ENCODE assay signal across 19 mouse cellular contexts in the genomic region with DNA sequence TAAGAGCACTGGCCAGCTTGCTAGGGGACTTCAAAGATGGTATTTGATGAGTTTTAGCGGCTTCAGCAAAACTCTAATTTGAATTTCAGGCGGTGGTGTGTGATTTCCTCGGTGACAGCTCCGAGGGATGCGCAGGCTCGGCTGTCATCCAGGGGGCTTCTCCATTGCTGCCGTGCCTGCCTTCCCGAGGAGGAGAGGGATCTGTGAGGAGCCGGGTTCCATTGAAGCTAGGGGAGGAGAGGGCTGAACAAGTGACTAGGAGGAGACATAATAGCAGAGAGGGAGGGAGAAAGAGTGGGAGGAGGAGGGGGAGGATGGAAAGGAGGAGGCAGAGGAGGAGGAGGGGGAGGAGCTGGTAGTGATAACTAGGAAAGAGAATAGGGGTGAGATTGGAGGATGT. TPM values are rescaled to one million over a fixed set of nuclear protein-coding genes. Genes with fewer than 3 reads are reported as not detected.
DNase-seq lines count a peak whose midpoint lies in the region; ATAC-seq and TF ChIP-seq lines count a peak whose summit lies in the region.
"Had no signal": no experiment of that assay in that cellular context is flagged by ENCODE, and none has a peak within 500 bp of the region (broad histone marks: within the 10 kb centered on the region; RNA-seq: fewer than 3 reads in every experiment).

No protein-coding gene starts in this region.

- peak overlapping the region; percentile 10; the same call in 1 of the 2 replicates for H3K4me3 ChIP-seq in midbrain, embryonic 10.5 days
- no peak overlapping the region for H3K4me3 ChIP-seq in midbrain, postnatal 0 days (ENCODE audit: low read depth, low read length)
- no peak overlapping the region for H3K4me3 ChIP-seq in forebrain, embryonic 13.5 days
- no peak overlapping the region for H3K4me3 ChIP-seq in hindbrain, embryonic 16.5 days (ENCODE audit: low read length)
- no peak overlapping the region for H3K4me3 ChIP-seq in midbrain, embryonic 16.5 days (ENCODE audit: low read depth, low read length)
- H3K4me3 ChIP-seq: embryonic facial prominence, embryonic 10.5 days; heart, embryonic 12.5 days had no signal

- TF ChIP-seq CTCF in midbrain, postnatal 0 days (IDR thresholded peaks at IDR 0.05) = no peak

- no peak for DNase-seq in midbrain, embryonic 10.5 days (ENCODE audit: low spot score)
- no peak for DNase-seq in midbrain, postnatal 0 days (ENCODE audit: low spot score)
- no peak for DNase-seq in left cerebral cortex, adult 8-10 months (ENCODE audit: low spot score in 2 of 2)
- no peak for DNase-seq in gastrocnemius, adult 8-10 months (ENCODE audit: low spot score in 2 of 2)
- DNase-seq: adrenal gland, postnatal 36 days; cerebellum, adult 2 months; gastrocnemius, postnatal 10 days; heart, adult 11 months; heart, postnatal 14 days; kidney, postnatal 25 days; lung, embryonic 14.5 days; lung, postnatal 4 days had no signal

- H3K4me1 ChIP-seq in midbrain, embryonic 10.5 days = peaks cover 89% of the 10 kb centered on the region
- peaks cover 6% of the 10 kb centered on the region for H3K4me1 ChIP-seq in midbrain, postnatal 0 days (ENCODE audit: insufficient read depth, low read length)
- H3K4me1 ChIP-seq in forebrain, embryonic 13.5 days = peaks cover 53% of the 10 kb centered on the region
- peaks cover 15% of the 10 kb centered on the region for H3K4me1 ChIP-seq in hindbrain, embryonic 16.5 days (ENCODE audit: control insufficient read depth, insufficient read depth, low read depth, low read length)
- H3K4me1 ChIP-seq in midbrain, embryonic 16.5 days (ENCODE audit: control insufficient read depth, insufficient read depth, low read length) = peaks cover 29% of the 10 kb centered on the region
- H3K4me1 ChIP-seq: heart, embryonic 12.5 days had no signal

- no peak overlapping the region for H3K9ac ChIP-seq in midbrain, postnatal 0 days (replicated peaks; ENCODE audit: low read length, poor library complexity, severe bottlenecking)
- no peak overlapping the region for H3K9ac ChIP-seq in forebrain, embryonic 13.5 days
- H3K9ac ChIP-seq in hindbrain, embryonic 16.5 days (ENCODE audit: low read depth, low read length) = no peak overlapping the region
- H3K9ac ChIP-seq in midbrain, embryonic 16.5 days (ENCODE audit: low read depth, low read length) = 0 out of 2 replicates have a peak overlapping the region, but pooled peaks have one; percentile 1
- H3K9ac ChIP-seq: heart, embryonic 12.5 days; lung, embryonic 14.5 days had no signal

- no peak for ATAC-seq in midbrain, postnatal 0 days (ENCODE audit: low FRiP score)
- ATAC-seq in forebrain, embryonic 13.5 days = peak; percentile 33; the same call in 1 of the 2 replicates
- ATAC-seq in hindbrain, embryonic 16.5 days = no peak
- ATAC-seq in midbrain, embryonic 16.5 days = peak; percentile 26; the same call in 1 of the 2 replicates

- WGBS in midbrain, embryonic 10.5 days = 32% methylated on average over 9 of the region's 9 CpGs
- 7% methylated on average over 9 of the region's 9 CpGs for WGBS in midbrain, postnatal 0 days
- WGBS in forebrain, embryonic 13.5 days = 25% methylated on average over 9 of the region's 9 CpGs
- 13% methylated on average over 9 of the region's 9 CpGs for WGBS in hindbrain, embryonic 16.5 days
- 3% methylated on average over 9 of the region's 9 CpGs for WGBS in midbrain, embryonic 16.5 days

- peak overlapping the region; percentile 60 for H3K27ac ChIP-seq in midbrain, embryonic 10.5 days (replicated peaks)
- no peak overlapping the region for H3K27ac ChIP-seq in midbrain, postnatal 0 days (ENCODE audit: low read depth, low read length)
- H3K27ac ChIP-seq in forebrain, embryonic 13.5 days = no peak overlapping the region
- 0 out of 2 replicates have a peak overlapping the region, but pooled peaks have one; percentile 13 for H3K27ac ChIP-seq in hindbrain, embryonic 16.5 days (ENCODE audit: low read depth, low read length)
- peak overlapping the region; percentile 21; the same call in 1 of the 2 replicates for H3K27ac ChIP-seq in midbrain, embryonic 16.5 days (ENCODE audit: low read length)

- H3K36me3 ChIP-seq in midbrain, embryonic 10.5 days = no peaks in the 10 kb centered on the region
- no peaks in the 10 kb centered on the region for H3K36me3 ChIP-seq in midbrain, postnatal 0 days (ENCODE audit: insufficient read depth, low read length)
- H3K36me3 ChIP-seq in forebrain, embryonic 13.5 days (ENCODE audit: poor library complexity, severe bottlenecking) = no peaks in the 10 kb centered on the region
- no peaks in the 10 kb centered on the region for H3K36me3 ChIP-seq in hindbrain, embryonic 16.5 days (ENCODE audit: control insufficient read depth, insufficient read depth, low read length)
- H3K36me3 ChIP-seq in midbrain, embryonic 16.5 days (ENCODE audit: control insufficient read depth, insufficient read depth, low read length) = no peaks in the 10 kb centered on the region
- H3K36me3 ChIP-seq: embryonic facial prominence, embryonic 10.5 days; heart, embryonic 12.5 days had no signal

- H3K27me3 ChIP-seq in midbrain, embryonic 10.5 days (ENCODE audit: low read depth, poor library complexity, severe bottlenecking) = peaks cover 100% of the 10 kb centered on the region
- peaks cover 17% of the 10 kb centered on the region; the same call in 1 of the 2 replicates for H3K27me3 ChIP-seq in midbrain, postnatal 0 days (ENCODE audit: insufficient read depth, low read length)
- peaks cover 44% of the 10 kb centered on the region for H3K27me3 ChIP-seq in forebrain, embryonic 13.5 days
- no peaks in the 10 kb centered on the region; the same call in 1 of the 2 replicates for H3K27me3 ChIP-seq in hindbrain, embryonic 16.5 days (replicated peaks; ENCODE audit: control insufficient read depth, insufficient read depth, low read length)
- peaks cover 7% of the 10 kb centered on the region for H3K27me3 ChIP-seq in midbrain, embryonic 16.5 days (ENCODE audit: control insufficient read depth, insufficient read depth, low read depth, low read length)

- H3K9me3 ChIP-seq in midbrain, embryonic 10.5 days (replicated peaks) = no peaks in the 10 kb centered on the region
- no peaks in the 10 kb centered on the region for H3K9me3 ChIP-seq in midbrain, postnatal 0 days (ENCODE audit: low read length)
- H3K9me3 ChIP-seq in forebrain, embryonic 13.5 days (replicated peaks) = no peaks in the 10 kb centered on the region
- no peaks in the 10 kb centered on the region for H3K9me3 ChIP-seq in hindbrain, embryonic 16.5 days (ENCODE audit: control insufficient read depth, low read length)
- H3K9me3 ChIP-seq in midbrain, embryonic 16.5 days (replicated peaks; ENCODE audit: control insufficient read depth, low read length, poor library complexity, severe bottlenecking) = no peaks in the 10 kb centered on the region
- H3K9me3 ChIP-seq: embryonic facial prominence, embryonic 10.5 days; heart, embryonic 12.5 days had no signal

- no peak overlapping the region for H3K4me2 ChIP-seq in midbrain, postnatal 0 days (ENCODE audit: low read depth, low read length, poor library complexity, severe bottlenecking)
- no peak overlapping the region; the same call in 1 of the 2 replicates for H3K4me2 ChIP-seq in forebrain, embryonic 13.5 days
- H3K4me2 ChIP-seq in hindbrain, embryonic 16.5 days (ENCODE audit: low read length) = 0 out of 2 replicates have a peak overlapping the region, but pooled peaks have one; percentile 4
- H3K4me2 ChIP-seq in midbrain, embryonic 16.5 days (ENCODE audit: low read length) = peak overlapping the region; percentile 6; the same call in 1 of the 2 replicates
- H3K4me2 ChIP-seq: heart, embryonic 12.5 days; liver, embryonic 11.5 days; lung, embryonic 14.5 days had no signal

RNA-seq across cellular contexts. Expression of gene Epha8, which starts 10.9 kb away (rescaled TPM):
- polyA plus RNA-seq in midbrain, embryonic 10.5 days (2016; fragmentation: Nextera tagmentation; extraction: Ambion mirVana) = 3.9 and 6.9 TPM in 2 replicates
- 49.9 and 51.1 TPM in 2 replicates for total RNA-seq in midbrain, postnatal 0 days (2014; rRNA removed)
- polyA plus RNA-seq in midbrain, postnatal 0 days (2015; fragmentation: Nextera tagmentation; extraction: Ambion mirVana) = 17.3 and 18.3 TPM in 2 replicates
- 1.1 and 1.3 TPM in 2 replicates for polyA plus RNA-seq in forebrain, embryonic 13.5 days (2015; fragmentation: Nextera tagmentation; extraction: Ambion mirVana)
- 8.8 and 14.0 TPM in 2 replicates for polyA plus RNA-seq in hindbrain, embryonic 16.5 days (2015; fragmentation: Nextera tagmentation; extraction: Ambion mirVana)
- polyA plus RNA-seq in midbrain, embryonic 16.5 days (2015; fragmentation: Nextera tagmentation; extraction: Ambion mirVana) = 18.4 and 20.7 TPM in 2 replicates
- 10 to 100 TPM in 1 of 4 experiments, 1 to 10 TPM in 3; 5.9 to 10.5 (median 7.6) TPM for total RNA-seq in left cerebral cortex, adult 8-10 months (2022)
- not detected for total RNA-seq in gastrocnemius, adult 8-10 months (2022)
- total RNA-seq: common myeloid progenitor, adult 5-6 weeks; heart, postnatal 14 days had no signal

Comparison
In these comparisons a context has a peak if more than half of its experiments do, and no peak if none do; other contexts are left out.
1. H3K27ac ChIP-seq: peak in midbrain, embryonic 10.5 days (single experiment), hindbrain, embryonic 16.5 days (single experiment) and midbrain, embryonic 16.5 days (single experiment); none in midbrain, postnatal 0 days (single experiment) and forebrain, embryonic 13.5 days (single experiment).
2. ATAC-seq: peak in forebrain, embryonic 13.5 days (single experiment) and midbrain, embryonic 16.5 days (single experiment); none in midbrain, postnatal 0 days (single experiment) and hindbrain, embryonic 16.5 days (single experiment).
3. H3K4me2 ChIP-seq: peak in hindbrain, embryonic 16.5 days (single experiment) and midbrain, embryonic 16.5 days (single experiment); none in midbrain, postnatal 0 days (single experiment) and forebrain, embryonic 13.5 days (single experiment).